Mouse (Mus musculus): ENCODE measurements around the gene Gm13696. TPM values are rescaled to one million over a fixed set of nuclear protein-coding genes. Genes with fewer than 3 reads are reported as not detected.

The Gm13696 gene
- not detected for polyA plus RNA-seq (2017; shearing (Covaris generic))

DNA sequence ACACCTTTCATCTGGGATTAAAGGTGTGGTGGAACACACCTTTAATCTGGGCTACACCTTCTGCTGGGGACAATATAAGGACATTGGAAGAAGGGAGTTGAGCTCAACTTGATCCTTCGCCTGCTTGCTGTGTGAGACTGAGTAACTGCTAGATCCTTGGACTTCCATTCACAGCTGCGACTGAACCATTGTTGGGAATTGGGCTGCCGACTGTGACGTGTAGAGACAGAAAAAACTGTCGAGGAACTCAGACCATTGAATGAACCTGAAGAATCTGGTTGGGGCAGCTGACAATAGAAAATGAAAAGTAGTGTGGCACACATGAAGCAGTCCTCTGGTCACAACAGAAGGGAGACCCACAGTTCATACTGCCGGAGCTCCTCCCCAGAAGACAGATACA lies at the start of gene Gm13696:
TSS of gene Gm13696 (plus strand) at position 301 of the 400 bp plus-strand sequence.

DNA sequence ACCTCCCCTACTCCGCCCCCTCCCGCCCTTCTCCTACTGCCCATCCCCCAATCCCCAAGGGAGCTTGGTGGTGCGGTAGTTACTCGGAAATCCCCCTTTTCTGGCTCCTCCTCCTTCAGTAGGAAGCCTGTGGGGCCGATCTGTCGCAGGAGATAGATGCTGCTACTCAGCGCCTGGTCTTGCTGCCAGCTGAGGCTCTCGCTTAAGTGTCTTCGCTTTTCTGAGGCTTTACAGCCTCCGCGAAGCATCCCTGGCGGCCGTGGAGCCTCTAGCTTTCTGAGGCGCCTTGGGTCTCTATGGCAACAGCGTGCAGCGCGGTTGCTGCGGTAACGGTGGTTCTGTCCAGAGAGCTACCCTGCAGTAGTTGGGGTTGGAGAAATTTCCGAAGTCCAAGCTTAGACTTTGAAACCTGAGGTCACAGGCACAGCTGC lies 32.0 kb upstream of the Gm13696 start, which contains the start of gene Zswim2:
TSS of gene Zswim2 (minus strand) at position 298 of the 431 bp plus-strand sequence.

GRCm38 (mm10) chr2:83955393-83955792 lies 17.5 kb upstream of the Gm13696 start, which contains the start of gene Gm13698:
Gm13698 (plus strand) TSS chr2:83955693.

DNA sequence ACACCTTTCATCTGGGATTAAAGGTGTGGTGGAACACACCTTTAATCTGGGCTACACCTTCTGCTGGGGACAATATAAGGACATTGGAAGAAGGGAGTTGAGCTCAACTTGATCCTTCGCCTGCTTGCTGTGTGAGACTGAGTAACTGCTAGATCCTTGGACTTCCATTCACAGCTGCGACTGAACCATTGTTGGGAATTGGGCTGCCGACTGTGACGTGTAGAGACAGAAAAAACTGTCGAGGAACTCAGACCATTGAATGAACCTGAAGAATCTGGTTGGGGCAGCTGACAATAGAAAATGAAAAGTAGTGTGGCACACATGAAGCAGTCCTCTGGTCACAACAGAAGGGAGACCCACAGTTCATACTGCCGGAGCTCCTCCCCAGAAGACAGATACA lies 11.7 kb upstream of the Gm13696 start, which contains the start of gene Gm13693:
TSS of gene Gm13693 (plus strand) at position 301 of the 400 bp plus-strand sequence.

DNA sequence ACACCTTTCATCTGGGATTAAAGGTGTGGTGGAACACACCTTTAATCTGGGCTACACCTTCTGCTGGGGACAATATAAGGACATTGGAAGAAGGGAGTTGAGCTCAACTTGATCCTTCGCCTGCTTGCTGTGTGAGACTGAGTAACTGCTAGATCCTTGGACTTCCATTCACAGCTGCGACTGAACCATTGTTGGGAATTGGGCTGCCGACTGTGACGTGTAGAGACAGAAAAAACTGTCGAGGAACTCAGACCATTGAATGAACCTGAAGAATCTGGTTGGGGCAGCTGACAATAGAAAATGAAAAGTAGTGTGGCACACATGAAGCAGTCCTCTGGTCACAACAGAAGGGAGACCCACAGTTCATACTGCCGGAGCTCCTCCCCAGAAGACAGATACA lies 5.9 kb upstream of the Gm13696 start, which contains the start of gene Gm13695:
TSS of gene Gm13695 (plus strand) at position 301 of the 400 bp plus-strand sequence.

GRCm38 (mm10) chr2:83978633-83979032 lies 5.7 kb downstream of the Gm13696 start, which contains the start of gene Gm13694:
Gm13694 (plus strand) TSS chr2:83978933.

GRCm38 (mm10) chr2:83984443-83984842 lies 11.5 kb downstream of the Gm13696 start, which contains the start of gene Gm13697:
Gm13697 (plus strand) TSS chr2:83984743.

GRCm38 (mm10) chr2:83990253-83990652 lies 17.3 kb downstream of the Gm13696 start, which contains the start of gene Gm13691:
Gm13691 (plus strand) TSS chr2:83990553.

Other genes with a start within 250 kb of the Gm13696 start
- 10 to 100 TPM; 45.9 to 89.9 TPM for gene Itgav, start 248.7 kb upstream of the Gm13696 start, polyA plus RNA-seq (2017; shearing (Covaris generic))
- 1 to 10 TPM in 1 of 2 experiments, under 1 TPM in 1; 0.76 to 2.0 TPM for gene Fam171b, start 160.5 kb upstream of the Gm13696 start, polyA plus RNA-seq (2017; shearing (Covaris generic))
- not detected for gene Zswim2, start 31.9 kb upstream of the Gm13696 start, polyA plus RNA-seq (2017; shearing (Covaris generic))
- not detected for gene Gm13698, start 17.4 kb upstream of the Gm13696 start, polyA plus RNA-seq (2017; shearing (Covaris generic))
- not detected for gene Gm13693, start 11.6 kb upstream of the Gm13696 start, polyA plus RNA-seq (2017; shearing (Covaris generic))
- gene Gm13695, start 5.8 kb upstream of the Gm13696 start, polyA plus RNA-seq (2017; shearing (Covaris generic)): not detected
- not detected for gene Gm13694, start 5.8 kb downstream of the Gm13696 start, polyA plus RNA-seq (2017; shearing (Covaris generic))
- not detected for gene Gm13697, start 11.6 kb downstream of the Gm13696 start, polyA plus RNA-seq (2017; shearing (Covaris generic))
- gene Gm13691, start 17.4 kb downstream of the Gm13696 start, polyA plus RNA-seq (2017; shearing (Covaris generic)): not detected

Measured in inflammation-experienced regulatory T-cells (primary cell).